Mouse (Mus musculus) fat pad, adult 2 months (tissue): ENCODE measurements at regions not wholly inside any gene's neighbourhood (a gene's known extent, or its start where the extent isn't known, plus 50 kb on each side); places are given as distances from the start of the nearest gene placed in this dataset.
"Not testable (repeated sequence)": the region's sequence is repeated elsewhere in the genome, so short reads cannot be mapped to it uniquely, and the experiment has no call there.

Experiments used
- DNase-seq: peaks from one replicate; pipeline ENCODE4 v3.0.0-alpha.2; 2011; ENCODE audit warnings: low read depth, low spot score; ENCODE audit errors: extremely low read depth

DNA sequence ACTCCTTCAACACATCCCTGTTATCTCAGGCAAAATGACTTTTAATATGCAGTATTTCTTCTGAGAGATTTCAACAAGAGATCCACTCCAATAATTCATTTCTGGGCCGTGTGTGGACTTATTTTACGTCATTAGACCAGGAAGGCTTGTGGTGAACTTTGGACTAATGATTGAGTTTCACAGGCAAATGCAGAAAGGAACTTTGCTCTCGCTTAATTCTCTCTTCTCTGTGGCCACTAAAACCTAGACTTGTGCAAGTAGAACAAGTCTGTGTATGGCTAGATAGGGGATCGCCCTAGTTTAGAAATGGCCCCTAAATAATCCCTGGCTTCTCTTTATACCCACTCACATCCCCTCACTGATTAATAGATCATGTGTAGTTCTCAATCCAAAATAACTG, 50.6 kb upstream of the Ppp1r12a start:
- DNase-seq: no peak

DNA sequence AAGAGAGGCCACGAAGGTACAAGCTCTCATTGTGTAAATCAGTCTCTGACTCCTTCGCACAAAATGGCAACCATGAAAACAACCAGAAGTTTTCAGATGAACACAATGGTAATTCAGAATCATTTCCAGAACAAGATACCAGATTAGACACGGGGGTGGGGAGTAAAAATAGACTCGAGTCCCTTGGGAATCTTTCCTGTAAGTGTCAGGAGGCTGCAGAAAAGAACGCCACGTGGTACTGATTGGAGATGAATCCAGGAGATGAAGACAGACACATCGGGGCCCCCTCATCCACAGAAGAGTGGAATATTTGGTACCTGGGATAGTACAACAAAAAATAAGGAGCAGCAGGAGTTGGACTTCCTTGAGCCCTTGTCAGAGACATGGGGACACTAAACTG, 51.1 kb upstream of the Ppp1r12a start:
- no peak for DNase-seq

DNA sequence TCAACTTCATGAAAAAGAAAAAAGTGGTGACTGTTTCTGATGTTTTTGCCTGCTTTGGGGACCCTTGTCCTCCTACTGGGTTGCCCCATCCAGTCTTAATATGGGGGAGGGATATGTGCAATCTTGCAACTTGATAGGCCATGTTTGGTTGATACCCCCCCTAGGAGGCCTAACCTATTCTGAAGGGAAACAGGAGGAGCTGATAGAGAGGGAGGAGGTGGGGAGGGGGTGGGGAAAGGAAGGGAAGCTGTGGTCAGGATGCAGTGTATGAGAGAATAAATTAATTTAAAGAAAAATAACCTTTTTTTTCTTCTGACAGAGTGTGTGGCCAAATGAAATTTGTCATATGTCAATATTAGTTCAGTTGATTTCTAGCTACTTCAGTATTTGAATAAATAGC, 51.8 kb upstream of the Ppp1r12a start:
- DNase-seq: no peak

DNA sequence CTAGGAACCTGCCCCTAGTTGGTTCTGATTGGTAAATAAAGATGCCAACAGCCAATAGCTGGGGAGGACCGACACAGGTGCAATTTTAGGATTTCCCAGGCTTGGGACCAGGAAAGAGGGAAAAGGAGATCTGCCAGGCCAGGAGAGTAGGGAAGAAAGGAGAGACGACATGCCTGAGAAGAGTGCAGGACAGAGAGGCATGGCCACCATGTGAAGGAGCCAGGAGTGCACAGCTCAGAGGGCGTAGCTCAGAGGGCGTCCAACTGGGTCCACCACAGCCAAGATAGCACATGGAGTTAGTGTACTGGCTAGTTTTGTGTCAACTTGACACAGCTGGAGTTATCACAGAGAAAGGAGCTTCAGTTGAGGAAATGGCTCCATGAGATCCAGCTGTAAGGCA, 53.5 kb upstream of the Ppp1r12a start:
- not testable (repeated sequence) for DNase-seq

DNA sequence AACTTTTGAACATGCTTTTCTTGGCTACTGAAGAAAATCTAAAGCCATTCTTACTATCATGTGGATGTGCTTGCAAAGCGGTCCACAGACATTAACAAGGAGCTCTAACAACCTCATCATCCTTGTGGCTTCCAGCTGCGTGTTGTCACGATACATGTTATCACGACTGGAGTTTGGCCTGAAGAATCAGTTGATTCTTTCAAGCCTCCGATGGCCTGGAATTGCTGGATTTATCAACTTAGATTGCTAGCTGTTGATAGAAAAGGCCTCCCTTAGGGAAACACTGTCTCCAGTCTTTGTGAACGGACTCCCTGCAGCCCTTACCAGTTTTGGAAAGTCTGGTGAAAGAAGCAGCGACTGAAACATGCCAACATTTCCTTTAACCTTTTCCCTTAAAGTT, 60.5 kb upstream of the Ppp1r12a start:
- DNase-seq: no peak

DNA sequence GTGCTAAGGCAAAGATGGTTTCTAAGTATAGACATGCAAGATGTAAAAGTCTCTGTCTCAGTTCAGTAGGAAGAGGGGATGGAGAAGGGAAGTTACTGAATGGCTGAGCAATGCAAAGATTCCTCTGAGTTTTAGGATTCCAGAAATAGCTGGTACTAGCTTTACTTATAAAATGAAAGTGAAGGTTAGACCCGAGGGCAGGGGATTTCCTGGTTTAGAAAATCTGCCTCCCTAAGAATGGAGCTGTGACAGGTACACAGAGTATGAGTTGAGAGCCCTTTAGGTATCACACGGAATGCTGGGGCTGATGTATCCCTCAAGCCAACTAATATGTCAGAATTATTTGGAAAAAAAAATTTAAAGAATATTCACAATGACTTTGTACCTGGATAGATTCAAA, 69.0 kb upstream of the Ppp1r12a start:
- DNase-seq: no peak

DNA sequence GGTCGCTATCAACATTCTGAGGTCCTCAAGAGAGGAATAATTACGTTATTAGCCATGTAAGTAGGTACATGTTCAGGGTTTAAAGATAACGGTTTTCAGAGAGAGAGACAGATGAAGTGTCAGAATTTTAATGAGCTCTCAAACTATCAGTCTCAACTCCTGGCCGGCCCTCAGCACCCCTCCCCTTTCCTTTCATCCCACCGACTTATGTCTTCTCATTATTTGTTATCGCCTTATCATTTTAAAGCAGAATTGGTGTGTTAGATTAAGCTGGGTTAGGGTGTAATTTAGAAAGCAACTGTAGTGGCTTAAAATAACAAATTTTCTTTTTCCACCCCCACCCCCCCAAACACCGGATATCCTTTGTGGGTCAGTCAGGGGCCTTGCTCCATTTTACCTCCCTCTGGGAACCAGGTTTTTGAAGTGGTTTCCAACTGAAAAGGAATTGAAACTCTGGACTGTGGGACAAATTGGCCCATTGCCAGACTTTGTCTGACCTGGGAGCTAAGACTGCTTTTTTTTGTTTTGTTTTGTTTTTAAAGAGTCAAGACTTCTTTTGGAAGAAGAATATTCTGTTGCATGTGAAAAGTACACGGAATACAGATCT, 72.5 kb upstream of the Ppp1r12a start:
- no peak for DNase-seq

DNA sequence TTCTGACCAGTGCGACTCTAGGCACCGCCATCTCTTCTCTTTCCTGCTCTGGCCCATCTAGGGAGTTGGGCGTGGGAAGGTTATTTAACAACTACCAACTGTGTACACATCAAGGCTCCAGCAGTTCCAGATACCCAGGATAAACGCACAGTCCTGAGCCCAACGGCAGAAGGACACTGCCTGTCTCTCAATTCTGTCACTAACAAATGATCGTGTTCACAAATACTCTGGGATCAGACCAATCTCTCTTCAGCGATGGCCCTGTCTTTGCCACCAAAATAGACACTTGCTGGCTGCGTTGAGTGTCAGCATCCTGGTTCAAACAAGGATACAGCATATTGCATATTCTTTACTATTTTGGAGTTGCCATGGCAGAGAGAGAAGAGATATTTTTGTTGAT, 73.1 kb upstream of the Ppp1r12a start:
- no peak for DNase-seq

DNA sequence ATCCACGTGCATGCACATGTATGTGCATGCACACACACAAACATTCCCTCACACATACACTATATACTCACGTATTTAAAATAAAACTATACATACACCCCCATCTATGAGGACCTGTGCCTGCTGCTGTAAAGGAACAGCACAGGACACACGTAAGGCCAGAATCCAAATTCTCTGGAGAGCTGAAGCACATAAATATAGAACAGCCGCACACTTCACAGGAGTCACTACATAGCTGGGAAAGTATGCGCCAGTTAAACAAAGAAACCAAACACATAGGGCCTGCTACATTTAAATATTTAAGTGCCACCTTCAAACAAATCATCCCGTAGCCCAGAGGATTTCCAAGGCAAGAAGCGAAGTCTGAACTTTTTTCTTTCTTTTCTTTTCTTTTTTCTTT, 73.8 kb upstream of the Ppp1r12a start:
- no peak for DNase-seq

DNA sequence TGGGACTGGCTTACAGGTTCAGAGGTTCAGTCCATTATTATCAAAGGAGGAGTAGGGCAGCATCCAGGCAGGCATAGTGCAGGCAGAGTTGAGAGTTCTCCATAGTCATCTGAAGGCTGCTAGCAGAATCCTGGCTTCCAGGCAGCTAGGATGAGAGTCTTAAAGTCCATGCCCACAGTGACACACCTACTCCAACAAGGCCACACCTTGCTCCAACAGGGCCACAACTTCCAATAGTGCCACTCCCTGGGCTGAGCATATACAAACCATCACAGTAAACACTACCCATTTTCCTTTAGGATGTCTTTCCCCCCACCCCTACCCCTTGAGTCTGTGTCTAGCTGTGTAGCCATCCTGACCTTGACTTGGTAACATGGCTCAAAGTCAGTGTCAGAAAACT, 78.8 kb upstream of the Ppp1r12a start:
- DNase-seq: no peak

DNA sequence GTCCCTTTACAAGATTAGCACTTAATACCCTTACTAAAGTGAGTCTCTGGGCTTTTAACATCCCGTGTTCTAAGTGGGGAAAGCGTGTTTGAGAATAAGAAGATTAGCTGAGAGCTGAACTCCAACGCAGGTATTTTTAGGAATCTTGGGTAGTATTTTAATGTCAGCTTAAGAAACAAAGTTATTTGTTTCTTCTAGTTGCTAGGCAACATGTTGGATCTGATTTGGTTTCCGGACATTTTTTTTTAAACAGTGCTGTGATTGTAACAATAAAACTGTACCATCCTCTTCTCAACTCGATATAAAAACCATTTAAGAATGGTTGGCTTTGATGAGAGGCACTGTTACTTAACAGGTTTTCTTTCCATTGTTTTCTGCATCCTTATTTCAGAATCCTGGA, 86.8 kb upstream of the Ppp1r12a start:
- no peak for DNase-seq

DNA sequence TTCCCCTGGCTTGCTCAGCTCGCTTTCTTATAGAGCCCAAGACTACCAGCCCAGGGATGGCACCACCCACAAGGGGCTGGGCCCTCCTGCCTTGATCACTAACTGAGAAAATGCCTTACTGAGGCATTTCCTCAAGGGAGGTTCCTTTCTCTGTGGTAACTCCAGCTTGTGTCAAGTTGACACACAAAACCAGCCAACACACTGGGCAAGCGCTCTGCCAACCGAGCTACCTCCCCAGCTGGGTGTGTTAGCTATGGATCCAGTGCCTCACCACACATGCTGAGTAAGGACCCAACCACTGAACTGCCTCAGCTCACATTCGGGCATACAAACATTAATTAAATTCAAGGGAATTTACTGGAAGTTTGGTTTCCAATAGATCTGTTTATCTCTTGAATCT, 88.2 kb upstream of the Ppp1r12a start:
- DNase-seq: no peak

DNA sequence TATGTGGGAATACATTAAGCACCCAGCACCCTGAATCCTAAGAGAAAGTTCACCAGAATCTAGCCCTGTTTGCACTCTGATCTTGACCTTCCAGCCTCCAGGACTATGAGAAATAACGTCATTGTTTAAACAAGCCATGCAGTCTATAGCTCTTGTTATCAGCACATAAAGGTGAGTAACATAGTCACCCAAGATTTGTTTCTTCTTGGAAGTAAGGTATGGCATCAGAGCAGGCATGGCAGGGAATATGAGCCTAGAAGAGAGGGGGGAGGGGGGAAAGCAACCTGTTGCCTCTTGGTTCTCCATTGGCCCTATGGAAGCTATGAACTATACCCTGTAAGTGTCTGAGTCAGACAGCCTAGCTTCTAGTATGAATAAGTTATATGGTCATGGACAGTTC, 89.8 kb upstream of the Ppp1r12a start:
- DNase-seq: no peak

DNA sequence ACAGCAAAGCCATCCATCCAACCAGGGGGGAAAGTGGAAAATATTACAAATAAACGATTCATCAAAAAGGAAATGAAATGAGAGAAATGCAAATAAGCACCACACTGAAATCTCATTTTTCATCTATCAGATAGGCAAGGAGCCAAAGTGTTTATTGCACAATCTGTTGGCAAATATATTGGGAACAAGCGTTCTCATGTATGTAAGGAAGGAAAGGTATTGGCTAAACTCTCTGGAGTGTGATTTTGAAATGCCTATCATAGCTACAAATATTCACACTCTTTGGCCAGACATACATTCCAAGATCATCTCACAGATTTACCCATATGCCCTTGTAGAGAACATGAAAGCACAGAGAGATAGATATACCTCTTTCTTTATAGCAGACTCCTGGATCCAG, 90.6 kb upstream of the Ppp1r12a start:
- DNase-seq: peak; percentile 18

DNA sequence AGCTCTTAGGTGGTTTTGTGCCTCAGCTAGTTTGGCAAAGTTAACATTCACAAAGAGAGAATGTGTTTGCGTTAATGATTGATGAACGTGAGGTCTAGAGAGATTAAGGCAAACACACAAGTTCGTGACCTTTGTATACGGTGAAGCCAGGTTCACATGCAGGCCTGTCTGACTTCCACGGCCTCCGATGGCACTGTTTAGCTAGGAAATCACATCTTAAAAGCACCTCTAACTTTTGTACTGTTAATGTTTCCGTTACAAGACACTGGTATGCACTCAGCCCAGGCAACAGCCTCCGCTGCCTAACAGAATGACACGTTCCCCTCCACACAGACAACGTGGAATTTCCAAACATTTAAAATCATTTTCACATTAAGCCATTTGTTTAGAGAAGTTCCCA, 94.3 kb upstream of the Ppp1r12a start:
- no peak for DNase-seq

DNA sequence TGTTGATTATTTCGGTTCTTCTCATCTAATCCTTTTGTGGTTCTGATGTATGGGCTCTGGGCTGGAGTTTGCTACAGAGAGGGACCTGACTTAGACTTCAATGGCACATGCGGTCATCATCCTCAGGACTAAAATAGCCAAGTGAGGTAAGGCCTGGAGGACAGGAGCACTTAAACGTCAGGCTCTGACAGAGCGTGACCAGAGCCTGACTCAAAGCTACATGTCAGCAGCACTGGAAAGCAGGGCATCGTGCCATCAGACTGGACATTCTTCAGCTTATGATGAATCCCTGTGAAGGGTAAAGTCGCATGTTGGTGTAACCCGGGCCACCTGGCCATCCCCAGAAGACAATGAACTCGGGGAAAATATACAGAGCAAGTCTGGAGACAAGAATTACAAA, 95.8 kb upstream of the Ppp1r12a start:
- no peak for DNase-seq

DNA sequence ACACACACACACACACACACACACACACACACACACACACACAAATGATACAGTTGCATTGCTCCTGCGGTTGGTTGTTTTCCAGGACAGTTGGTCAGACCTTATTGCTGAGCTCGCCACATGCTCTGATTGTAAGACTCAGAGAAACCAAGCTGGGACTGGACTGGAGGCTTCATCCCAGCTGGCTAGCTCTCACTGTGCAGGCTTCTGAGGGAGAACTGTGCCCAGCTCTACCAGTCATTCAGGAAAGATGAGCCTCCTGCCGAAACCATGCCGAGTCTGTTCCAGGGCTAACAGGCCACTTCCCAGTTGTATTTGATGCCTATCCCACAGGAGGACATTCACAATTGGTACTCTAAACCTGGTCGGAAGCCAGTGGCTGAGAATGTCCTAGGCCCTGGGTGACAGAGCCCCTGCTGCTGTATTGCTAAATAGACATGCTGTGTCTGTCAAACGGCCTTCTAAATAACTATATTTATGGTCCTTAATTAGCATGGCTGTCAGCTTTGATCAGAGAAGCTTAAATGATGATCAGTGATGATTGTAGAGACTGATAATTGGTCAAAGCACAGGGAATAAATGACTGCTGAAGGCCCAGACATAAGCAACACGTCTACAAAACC, 100.1 kb upstream of the Ppp1r12a start:
- DNase-seq: no peak

DNA sequence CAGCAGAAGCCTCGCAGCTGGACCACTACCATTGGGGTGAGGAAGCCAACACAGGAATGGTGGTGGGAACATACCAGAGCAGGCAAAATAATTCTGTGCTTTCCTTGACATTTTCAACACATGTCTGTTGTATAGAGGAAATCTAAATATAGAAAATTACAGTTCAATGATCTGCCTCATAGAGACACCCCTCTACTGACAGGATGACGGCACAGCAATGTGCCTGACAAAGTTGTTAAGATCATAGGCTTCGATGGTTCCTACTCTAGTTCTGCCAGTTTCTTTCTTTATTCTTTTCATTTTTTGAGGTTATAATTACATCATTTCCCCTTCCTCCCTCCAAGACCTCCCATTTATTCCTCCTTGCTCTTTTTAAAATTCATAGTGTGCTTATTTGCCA, 101.4 kb upstream of the Ppp1r12a start:
- DNase-seq: no peak

DNA sequence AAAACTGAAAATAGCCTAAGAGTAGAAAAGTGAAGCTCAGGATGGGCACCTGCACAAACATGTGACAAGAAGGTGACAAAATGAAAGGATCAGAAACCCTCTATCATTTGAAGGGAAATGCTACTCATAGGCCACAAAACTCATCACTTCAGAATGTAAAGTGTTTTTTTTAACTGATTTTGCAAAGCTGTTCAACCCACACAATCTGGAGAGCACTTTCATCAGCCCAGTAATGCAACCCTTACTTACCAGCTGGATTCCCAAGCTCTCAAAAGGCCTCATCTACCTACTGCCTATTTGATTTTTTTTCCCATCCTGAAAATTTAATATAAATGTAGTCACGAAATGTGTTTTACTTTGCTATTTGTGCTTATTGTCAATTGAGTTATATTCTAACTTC, 110.4 kb upstream of the Ppp1r12a start:
- no peak for DNase-seq

DNA sequence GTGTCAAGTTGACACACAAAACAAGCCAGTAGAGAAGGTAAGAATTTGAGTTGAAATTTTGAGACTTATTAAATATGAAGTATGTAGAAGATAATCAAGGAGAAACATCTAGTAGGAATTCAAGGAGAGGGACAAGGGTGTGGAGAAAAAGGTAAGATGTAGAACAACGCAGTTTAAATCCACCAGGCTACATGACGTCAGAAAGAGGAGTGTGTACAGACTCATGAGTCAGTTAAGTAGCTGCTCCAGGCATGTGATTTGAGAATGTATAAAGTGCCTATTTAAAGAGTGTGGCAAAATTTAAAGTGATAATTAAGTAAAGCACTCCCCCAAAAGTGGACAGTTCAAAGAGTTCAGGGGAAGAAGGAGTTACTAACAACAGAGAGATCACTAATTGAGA, 113.6 kb upstream of the Ppp1r12a start:
- no peak for DNase-seq

DNA sequence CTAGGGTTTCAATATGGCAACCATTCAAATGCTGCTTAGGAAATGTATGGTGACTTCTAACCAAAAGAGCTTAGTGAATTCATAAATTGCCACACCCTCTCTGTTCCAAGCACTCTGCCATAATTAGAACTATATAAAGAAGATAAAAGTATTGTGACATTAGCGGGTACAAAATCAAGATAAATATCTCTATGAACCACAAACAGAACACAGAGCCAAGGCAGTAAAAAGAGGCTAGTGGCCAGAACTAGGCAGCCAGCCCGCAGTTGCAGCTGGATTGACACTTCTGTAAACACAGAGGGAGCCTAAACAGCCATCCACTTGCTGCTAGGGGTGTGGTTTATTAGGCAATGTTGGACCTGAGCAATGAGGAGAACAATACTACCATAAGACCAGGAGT, 118.5 kb upstream of the Ppp1r12a start:
- DNase-seq: peak; percentile 74

DNA sequence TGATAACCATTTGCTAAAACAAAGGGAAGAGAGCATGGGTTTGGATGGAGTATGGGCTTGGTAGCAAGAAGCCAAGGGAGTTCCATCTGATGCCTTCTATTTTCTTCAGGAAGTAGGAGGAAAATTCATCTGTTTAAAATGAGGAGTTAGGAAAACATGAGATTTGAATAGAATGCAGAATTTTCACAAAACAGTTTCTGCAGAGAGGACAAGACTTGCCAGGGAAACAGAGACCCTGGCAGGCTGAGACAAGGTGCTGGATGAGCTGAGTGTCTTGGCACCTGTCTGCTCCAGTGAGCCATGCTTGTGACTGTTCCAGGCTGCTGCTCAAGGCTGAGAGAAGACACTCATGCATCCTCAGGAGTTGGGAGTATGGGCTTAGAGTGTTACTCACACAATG, 122.0 kb upstream of the Ppp1r12a start:
- no peak for DNase-seq

DNA sequence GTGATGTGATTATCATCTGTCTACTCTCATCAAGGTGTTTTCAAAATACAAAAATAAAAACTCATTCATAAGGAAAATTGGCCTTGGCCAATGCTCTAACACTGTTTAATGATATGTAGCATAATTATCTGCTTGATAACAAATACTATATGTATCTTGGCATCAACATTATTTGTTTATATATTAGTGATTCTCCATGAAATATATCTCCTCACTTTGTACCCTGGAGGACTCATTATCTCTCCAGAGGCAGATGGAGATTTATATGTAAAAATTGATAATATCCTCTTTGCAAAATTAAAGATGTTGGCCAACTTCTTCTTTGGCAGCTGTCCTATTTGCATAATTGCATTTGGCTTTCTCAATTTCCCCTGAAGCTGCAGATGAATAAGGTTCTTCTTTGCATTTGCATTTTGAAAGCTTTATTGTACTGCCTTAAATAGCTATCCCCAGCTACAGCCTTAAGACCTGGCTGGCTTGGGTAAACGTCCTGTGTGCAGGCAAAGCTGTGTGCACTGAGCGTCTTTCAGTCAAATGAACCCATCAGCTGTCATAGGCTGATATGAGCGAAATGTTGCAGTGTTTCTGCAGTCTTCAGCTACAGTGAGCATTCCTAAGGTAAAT, 124.7 kb upstream of the Otogl start:
- DNase-seq: peak; percentile 61
